Mouse (Mus musculus): Measurements from ENCODE around the gene Opn1sw. TPM values are rescaled to one million over a fixed set of nuclear protein-coding genes. Genes with fewer than 3 reads are reported as not detected.

Gene Opn1sw
- polyA plus RNA-seq (2014; fragmentation: Illumina TruSeq; extraction: RNeasy Lipid Tissue Mini Kit (QIAGEN cat#74804); ENCODE audit: low read depth, low replicate concordance), result not detected

DNA sequence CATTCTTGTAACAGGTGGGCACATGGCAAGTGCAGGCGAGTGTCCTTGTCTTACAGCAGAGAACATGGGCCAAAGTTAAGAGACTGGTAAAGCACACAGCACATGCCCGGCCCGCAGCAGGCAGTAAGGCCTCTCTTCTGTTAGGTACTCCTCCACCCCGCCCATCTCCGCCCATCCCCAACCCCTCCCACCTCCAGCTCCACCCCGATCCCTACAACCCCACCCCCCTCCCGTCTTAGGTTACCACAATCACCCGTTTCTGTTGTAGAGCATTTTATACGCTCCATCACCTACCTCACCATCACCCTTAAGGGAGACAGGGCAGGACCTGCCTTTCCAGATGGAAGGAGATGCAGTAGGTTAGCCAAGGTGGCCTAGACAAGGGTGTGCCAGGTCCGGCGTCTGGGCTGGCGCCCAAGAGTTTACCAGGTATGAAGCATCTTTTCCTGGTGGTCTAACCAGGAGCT lies at the start of gene Opn1sw:
Gene Opn1sw (minus strand): TSS at position 417 of the 467 bp plus-strand sequence.

DNA sequence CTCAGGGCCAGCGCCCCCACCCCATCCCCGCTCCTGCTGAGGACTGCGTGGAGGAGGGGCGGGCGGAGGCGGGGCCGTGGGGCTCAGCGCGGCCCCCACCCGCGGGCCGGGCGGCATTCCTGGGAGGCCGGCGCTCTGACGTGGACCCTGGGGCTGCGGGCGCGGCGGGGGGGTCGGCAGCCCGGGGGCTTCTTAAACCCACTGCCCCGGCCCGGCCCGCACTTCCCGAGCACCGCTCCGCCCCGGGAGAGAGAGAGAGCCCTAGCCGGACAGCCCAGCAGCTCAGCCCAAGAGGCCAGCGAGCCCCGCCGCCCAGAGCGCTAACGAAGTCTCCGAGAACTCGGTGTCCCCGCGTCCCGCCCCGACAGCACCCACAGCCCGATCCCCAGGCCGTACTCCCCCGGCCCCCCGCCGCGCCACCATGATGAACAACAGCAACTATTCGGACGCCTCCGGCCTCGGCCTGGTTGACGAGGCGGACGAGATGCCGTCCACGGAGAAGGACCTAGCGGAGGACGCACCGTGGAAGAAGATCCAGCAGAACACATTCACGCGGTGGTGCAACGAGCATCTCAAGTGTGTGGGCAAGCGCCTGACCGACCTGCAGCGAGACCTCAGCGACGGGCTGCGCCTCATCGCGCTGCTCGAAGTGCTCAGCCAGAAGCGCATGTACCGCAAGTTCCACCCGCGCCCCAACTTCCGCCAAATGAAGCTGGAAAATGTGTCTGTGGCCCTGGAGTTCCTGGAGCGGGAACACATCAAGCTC lies 45.0 kb upstream of the Opn1sw start, which contains the start of gene Flnc:
Gene Flnc (plus strand): TSS at position 219 of the 766 bp plus-strand sequence.

DNA sequence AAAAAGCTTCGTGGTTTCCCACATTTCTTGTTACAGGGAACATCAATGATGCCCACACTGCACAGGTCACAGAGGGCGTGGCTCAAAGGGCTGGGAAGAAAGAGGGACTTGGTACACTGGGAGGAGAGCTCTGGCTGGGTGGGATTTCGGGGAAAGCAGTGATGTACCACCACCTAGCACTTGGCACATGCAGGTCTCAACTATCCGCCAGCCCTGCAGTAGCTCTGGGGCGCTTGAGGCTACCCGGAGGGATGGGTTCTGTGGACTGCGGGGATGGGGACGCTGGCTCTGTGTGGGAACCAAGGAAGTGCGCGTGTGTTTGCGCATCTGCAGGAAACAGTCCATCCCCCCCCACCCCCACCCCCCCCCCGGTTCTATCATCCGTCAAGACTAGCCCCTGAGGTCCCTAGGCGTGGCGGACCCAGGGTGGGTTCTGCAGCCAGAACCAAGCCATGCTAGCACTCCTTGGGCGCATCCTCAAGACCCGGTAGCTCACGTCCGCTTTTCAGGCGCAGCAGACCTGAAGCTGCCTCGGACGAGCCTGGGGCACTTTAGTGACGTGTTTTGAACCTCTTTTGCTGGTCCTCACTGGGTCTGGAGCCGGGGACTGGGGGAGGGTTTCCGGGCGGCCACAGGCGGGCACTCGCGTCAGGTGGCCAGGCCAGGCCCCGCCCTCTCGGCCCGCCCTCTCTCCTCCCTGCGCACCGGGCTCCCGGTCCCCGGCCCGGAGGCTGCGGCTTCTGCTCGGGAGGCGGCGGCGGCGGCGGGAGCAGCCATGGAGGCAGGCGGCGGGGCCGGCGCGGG lies 7.8 kb upstream of the Opn1sw start, which contains the start of gene Ccdc136:
Gene Ccdc136 (plus strand): TSS at position 400 of the 804 bp plus-strand sequence.

DNA sequence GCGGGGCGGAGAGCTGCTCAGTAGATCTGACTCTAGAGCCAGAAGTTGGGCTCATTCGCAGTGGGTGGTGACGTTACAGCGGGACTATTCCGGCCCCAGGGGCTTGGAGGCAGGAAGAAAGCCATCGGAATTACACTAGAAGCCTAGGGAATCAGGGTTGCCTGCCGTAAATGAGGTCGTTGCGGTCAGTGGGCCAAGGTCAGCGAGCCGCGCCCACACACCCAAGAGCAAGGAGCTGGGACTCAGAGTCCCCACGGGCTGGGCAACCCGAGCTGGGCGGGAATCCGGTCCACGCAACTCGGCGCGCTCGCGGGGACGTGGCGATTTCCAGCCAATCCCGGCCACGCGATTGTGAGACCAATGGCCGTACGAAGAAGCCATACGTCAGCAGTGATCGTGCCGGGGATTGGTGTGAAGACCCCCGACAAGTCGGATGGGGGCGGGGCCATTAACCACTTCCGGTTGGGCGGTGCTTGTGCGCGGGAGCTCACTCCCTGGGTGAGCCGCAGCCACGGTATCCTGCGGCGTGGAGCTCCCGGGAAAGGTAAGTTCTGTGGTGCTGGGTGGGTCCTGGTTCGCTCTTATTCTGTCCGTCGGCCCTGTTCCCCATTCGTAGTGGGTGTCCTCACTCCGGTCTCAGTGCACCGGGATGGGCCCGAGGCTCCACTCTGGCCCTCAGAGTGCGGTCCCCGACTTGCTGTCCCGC lies 40.5 kb downstream of the Opn1sw start, which contains the start of gene Calu:
Gene Calu (plus strand): TSS at position 405 of the 706 bp plus-strand sequence.

Other genes with a start within 250 kb of the Opn1sw start
- 32.0 TPM for gene Rbm28, start 223.5 kb downstream of the Opn1sw start, polyA plus RNA-seq (2014; fragmentation: Illumina TruSeq; extraction: RNeasy Lipid Tissue Mini Kit (QIAGEN cat#74804); ENCODE audit: low read depth, low replicate concordance)
- 0.45 TPM for gene Prrt4, start 208.9 kb downstream of the Opn1sw start, polyA plus RNA-seq (2014; fragmentation: Illumina TruSeq; extraction: RNeasy Lipid Tissue Mini Kit (QIAGEN cat#74804); ENCODE audit: low read depth, low replicate concordance)
- 24.2 TPM for gene Impdh1, start 172.1 kb downstream of the Opn1sw start, polyA plus RNA-seq (2014; fragmentation: Illumina TruSeq; extraction: RNeasy Lipid Tissue Mini Kit (QIAGEN cat#74804); ENCODE audit: low read depth, low replicate concordance)
- 11.6 TPM for gene Hilpda, start 116.0 kb downstream of the Opn1sw start, polyA plus RNA-seq (2014; fragmentation: Illumina TruSeq; extraction: RNeasy Lipid Tissue Mini Kit (QIAGEN cat#74804); ENCODE audit: low read depth, low replicate concordance)
- 19.9 TPM for gene Fam71f2, start 108.9 kb downstream of the Opn1sw start, polyA plus RNA-seq (2014; fragmentation: Illumina TruSeq; extraction: RNeasy Lipid Tissue Mini Kit (QIAGEN cat#74804); ENCODE audit: low read depth, low replicate concordance)
- gene Fam71f1, start 69.3 kb downstream of the Opn1sw start, polyA plus RNA-seq (2014; fragmentation: Illumina TruSeq; extraction: RNeasy Lipid Tissue Mini Kit (QIAGEN cat#74804); ENCODE audit: low read depth, low replicate concordance), result 5.7 TPM
- gene Calu, start 40.4 kb downstream of the Opn1sw start, polyA plus RNA-seq (2014; fragmentation: Illumina TruSeq; extraction: RNeasy Lipid Tissue Mini Kit (QIAGEN cat#74804); ENCODE audit: low read depth, low replicate concordance), result 164 TPM
- gene Ccdc136, start 7.8 kb upstream of the Opn1sw start, polyA plus RNA-seq (2014; fragmentation: Illumina TruSeq; extraction: RNeasy Lipid Tissue Mini Kit (QIAGEN cat#74804); ENCODE audit: low read depth, low replicate concordance), result 37.0 TPM
- gene Flnc, start 44.8 kb upstream of the Opn1sw start, polyA plus RNA-seq (2014; fragmentation: Illumina TruSeq; extraction: RNeasy Lipid Tissue Mini Kit (QIAGEN cat#74804); ENCODE audit: low read depth, low replicate concordance), result 4.9 TPM
- gene Atp6v1f, start 79.2 kb upstream of the Opn1sw start, polyA plus RNA-seq (2014; fragmentation: Illumina TruSeq; extraction: RNeasy Lipid Tissue Mini Kit (QIAGEN cat#74804); ENCODE audit: low read depth, low replicate concordance), result 195 TPM
- 0.72 TPM for gene Atp6v1fnb, start 83.0 kb upstream of the Opn1sw start, polyA plus RNA-seq (2014; fragmentation: Illumina TruSeq; extraction: RNeasy Lipid Tissue Mini Kit (QIAGEN cat#74804); ENCODE audit: low read depth, low replicate concordance)
- 4.2 TPM for gene Kcp, start 119.5 kb upstream of the Opn1sw start, polyA plus RNA-seq (2014; fragmentation: Illumina TruSeq; extraction: RNeasy Lipid Tissue Mini Kit (QIAGEN cat#74804); ENCODE audit: low read depth, low replicate concordance)
- 11.7 TPM for gene Irf5, start 138.2 kb upstream of the Opn1sw start, polyA plus RNA-seq (2014; fragmentation: Illumina TruSeq; extraction: RNeasy Lipid Tissue Mini Kit (QIAGEN cat#74804); ENCODE audit: low read depth, low replicate concordance)
- gene Tnpo3, start 221.4 kb upstream of the Opn1sw start, polyA plus RNA-seq (2014; fragmentation: Illumina TruSeq; extraction: RNeasy Lipid Tissue Mini Kit (QIAGEN cat#74804); ENCODE audit: low read depth, low replicate concordance), result 45.9 TPM